In genomic region chr1:191579524-191579923, GRCm38 (mm10) we compare ENCODE assay signal across 20 mouse cellular contexts.
"Had no signal": no experiment of that assay in that cellular context is flagged by ENCODE, and none has a peak within 500 bp of the region (broad histone marks: within the 10 kb centered on the region; RNA-seq: fewer than 3 reads in every experiment).

No protein-coding gene starts in this region.

- ATAC-seq: intestine, postnatal 0 days; liver, postnatal 0 days; lung, postnatal 0 days had no signal

- H3K9ac ChIP-seq: kidney, embryonic 15.5 days; limb, embryonic 12.5 days; limb, embryonic 15.5 days; liver, embryonic 14.5 days; liver, postnatal 0 days; lung, embryonic 14.5 days had no signal

- H3K4me2 ChIP-seq: kidney, embryonic 15.5 days; limb, embryonic 12.5 days; limb, embryonic 15.5 days; liver, embryonic 11.5 days; lung, embryonic 14.5 days had no signal

- H3K4me3 ChIP-seq: kidney, embryonic 15.5 days; left cerebral cortex, adult 2 months; limb, embryonic 12.5 days; limb, embryonic 15.5 days; megakaryocyte, embryonic 14.5 days; midbrain, embryonic 10.5 days had no signal

- DNase-seq: kidney, adult 8-10 months; kidney, postnatal 10 days; kidney, postnatal 36 days; layer of hippocampus, postnatal 36 days; liver, postnatal 0 days; lung, embryonic 14.5 days; midbrain, embryonic 14.5 days; thymus, postnatal 36 days had no signal

- H3K27ac ChIP-seq: kidney, embryonic 15.5 days; left cerebral cortex, adult 2 months; limb, embryonic 12.5 days; limb, embryonic 15.5 days; liver, embryonic 14.5 days; macrophage; midbrain, embryonic 10.5 days; stomach, postnatal 0 days had no signal

- H3K27me3 ChIP-seq: kidney, embryonic 15.5 days; limb, embryonic 12.5 days; limb, embryonic 15.5 days; megakaryocyte, embryonic 14.5 days had no signal

- H3K9me3 ChIP-seq: limb, embryonic 15.5 days had no signal
